Mouse (Mus musculus): ENCODE data around the gene Tigd3.

Gene Tigd3

DNA sequence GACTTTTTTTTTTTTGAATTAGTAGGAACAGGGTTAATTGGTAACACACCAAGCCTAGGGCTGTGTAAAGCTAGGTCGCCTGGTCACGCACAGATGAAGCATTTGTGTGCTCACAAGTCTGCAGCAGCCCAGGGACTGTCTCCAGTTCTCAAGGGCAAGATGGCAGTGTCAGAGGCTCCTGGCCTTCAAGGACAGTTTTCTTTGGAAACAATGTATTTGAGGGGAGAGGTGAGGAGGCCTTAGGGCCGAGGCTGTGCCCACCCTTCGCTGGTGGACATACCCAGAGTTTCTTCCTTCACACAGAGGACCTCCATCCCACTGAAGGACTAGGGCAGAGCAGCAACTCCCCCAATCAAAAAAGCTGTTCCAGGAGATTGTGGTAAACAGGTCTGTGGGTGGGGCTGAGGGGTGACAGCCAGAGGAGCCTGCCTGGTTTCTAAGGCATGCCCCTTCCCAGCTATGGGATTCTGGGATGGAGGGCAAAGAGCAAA, 46.6 kb downstream of the Tigd3 start:
- no peak for DNase-seq (ENCODE audit: low spot score)

DNA sequence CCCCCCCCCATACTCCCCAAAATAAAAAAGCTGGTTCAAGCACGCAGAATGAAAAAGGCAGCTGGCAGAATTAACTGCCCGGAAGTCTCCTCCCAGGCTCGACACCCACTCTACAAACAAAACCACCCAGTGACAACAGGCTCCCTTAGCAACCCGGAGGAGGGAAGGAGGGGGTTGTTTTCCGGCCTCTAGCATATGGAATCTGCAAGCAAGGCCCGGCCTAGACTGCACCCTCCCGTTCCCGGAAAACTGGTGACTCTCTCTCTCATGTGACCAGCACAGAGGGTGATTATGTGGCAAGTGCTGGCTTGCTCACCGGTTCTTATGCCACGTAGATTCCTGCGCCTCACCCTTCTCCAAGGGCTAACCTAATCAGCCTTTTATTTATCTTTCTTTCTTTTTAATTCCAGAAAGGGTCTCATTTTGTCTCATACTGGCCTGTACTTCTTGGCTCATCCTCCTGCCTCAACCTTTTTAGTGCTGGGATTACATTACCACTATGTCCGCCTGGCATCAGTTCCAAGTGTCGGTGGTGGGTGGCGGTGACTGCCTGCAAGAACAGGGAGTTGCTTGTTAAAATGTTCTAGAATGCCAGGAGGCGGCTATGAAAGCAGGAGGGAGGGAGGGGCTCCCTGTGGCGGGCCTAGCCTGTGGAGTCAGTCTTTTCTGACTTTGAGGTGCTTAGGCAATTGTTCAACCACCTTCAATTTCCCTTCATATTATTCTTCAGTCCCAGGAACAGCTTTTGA, 47.2 kb downstream of the Tigd3 start:
- DNase-seq (ENCODE audit: low spot score): peak; percentile 85

DNA sequence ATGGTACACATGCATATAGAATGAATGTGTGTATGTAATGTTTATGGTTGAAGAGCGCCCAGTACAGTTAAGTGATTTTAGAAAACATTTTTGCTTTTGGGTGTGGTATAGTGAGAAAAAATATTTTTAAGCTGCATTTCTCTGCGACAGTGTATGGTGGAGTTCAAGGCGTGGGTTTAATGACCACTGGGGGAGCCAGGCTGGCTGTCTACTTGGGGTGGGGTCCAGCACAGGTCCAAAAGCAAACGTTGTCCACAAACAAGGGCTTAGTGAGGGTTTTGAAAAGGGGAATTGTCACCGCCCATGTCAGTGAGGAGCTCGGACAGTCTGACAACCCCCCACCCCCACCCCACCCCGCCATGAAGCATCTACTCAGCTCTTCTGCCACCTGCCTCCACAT, 47.8 kb downstream of the Tigd3 start:
- no peak for DNase-seq (ENCODE audit: low spot score)

- peak; percentile 91 for DNase-seq (ENCODE audit: low spot score)
These were observed 48.4 kb downstream of the Tigd3 start for GRCm38 (mm10) chr19:5845319-5846135.

- no peak for DNase-seq (ENCODE audit: low spot score)
These were observed 49.1 kb downstream of the Tigd3 start for GRCm38 (mm10) chr19:5844831-5845318.

DNA sequence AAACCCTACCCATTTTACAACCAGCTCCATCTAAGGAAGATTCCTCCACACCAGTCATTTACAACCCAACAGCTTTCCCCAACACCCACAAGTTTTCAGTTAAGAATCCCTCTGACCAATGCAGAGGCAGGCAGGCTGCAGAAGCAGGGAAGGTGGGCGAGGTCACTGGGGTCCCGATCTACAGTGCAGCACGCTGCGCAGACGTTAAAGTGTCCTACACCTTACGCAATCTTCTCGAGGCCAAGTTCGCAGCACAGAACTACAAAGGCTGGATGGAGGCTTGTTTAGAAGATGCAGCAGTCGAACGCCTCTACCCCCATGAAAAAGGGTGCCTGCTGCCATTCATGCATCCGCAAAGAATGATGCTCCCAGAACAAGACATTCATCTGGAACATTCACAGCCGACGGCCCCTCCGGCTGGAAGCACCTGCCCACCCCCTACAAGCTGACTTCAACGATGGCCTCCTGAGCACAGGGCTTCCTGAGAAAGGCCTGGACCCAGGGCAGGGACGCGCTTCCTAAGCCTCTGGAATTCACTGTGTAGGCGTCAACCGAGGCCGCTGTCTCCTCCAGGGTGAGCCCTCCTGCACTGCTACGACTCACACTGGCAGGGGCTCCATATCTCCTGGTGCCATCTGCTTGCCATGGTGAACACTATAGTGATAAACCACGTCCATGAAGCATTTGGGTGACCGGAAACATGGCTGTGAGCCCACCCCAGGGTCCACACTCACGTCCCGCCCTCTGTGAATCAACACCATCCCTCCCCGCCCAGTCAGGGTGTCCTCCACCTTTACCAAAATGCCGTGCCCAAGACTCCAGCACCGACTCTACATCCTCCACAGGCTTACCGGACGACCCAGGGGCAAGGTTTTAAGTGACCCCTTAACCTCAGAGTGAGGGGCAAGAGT, 49.9 kb downstream of the Tigd3 start:
- no peak for DNase-seq (ENCODE audit: low spot score)

DNA sequence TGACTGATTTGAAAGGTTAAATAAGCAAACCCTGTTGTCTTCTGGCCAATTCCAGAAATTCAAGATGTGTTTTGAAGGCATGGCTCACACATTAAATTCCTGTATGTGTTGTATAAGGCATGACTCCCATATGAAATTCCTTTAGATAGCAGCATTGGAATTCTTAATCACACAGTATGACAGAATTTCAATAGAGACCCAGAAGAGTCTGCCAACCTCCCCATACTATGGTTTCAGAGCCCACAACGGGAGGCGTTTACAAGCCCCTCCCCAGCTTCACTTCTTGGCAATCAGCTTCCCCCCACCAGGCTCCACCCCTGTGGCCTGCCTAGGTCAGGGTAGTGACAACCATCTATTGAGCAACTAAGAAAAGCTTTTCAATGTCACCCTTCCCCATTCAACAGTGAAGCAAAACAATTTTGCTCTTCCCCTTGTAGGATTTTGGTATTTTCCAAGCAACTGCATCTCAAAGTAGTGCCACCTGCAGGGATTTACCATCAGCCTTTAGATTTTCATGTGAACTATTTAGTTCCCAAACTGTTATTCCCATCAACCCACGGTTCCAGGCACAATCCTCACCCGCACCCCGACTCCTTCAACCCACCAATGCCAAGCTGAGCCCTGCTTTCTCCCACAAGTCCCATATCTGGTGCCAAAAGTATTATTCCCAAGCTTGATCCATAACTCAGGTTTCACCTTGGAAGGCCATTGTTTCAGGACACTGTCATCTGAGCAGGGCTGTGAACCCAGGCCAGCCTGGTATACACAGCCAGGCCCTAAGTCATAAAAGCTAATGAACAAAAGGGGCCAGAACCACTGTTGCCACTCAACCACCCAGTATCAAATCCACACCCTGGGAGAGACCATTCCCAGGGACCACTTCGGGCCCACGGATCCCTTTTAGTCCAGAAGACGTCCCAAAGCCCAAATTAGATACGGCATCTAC, 50.9 kb downstream of the Tigd3 start:
- no peak for DNase-seq (ENCODE audit: low spot score)

DNA sequence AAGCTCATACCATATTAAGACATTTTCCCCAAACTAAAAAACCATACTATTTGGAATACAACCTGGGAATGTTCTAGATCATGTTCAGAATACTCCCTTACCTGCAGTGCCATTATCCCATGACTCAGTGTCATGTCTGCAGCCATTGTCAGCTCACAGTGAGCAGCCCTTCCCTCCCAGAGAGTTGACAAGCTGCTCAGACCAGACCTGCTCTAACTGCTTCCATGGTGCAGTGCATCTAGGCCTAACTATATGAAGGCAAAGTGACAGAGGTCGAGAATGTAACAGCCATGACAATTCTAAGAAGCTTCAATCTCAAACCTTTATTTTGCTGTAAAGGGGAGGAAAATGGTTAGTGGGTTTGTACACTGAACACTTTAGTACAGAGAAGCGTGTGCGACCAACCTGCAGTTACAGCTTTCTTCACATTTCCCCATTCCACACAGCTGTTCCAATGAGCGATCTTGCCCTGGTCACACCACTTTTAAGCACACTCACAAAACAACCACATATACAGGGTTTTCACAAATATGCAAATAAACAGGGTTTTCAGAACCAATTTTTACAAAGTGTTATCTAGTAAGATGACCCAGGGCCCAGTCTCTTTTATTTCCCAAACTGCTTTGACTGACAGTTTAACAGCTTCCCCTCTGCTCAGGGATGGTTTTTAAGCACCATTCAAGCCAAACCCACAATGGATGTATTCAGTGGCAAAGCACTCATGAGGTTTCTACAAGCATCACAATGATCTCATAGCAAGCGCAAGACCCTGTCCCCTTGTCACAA, 51.8 kb downstream of the Tigd3 start:
- DNase-seq (ENCODE audit: low spot score): no peak

DNA sequence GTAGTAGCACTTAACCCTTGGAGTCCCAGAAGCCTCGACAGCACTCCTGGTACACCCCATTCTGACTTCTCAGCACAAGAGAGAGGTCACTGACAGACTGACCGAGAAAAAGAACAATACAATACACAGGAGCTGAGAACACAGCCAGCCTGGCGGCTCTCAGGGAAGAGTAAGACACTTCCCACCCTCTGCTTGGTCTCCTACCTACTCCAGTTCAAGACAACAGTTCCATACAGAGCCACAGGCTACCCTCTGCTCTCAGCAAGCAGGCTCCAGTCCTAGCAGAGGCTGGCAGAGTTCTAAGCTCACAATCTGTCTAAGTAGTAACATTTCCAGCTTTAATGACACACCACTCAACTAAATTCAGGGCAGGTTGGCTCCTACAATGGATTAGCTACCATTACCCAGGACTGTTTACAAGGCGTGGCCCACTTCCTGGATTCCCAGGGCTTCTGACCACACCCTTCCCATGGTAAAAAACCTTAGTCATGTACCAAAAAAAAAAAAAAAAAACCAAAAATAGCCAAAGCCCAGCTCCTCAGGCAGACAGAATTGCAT, 52.5 kb downstream of the Tigd3 start:
- no peak for DNase-seq (ENCODE audit: low spot score)
